In the genomic region with DNA sequence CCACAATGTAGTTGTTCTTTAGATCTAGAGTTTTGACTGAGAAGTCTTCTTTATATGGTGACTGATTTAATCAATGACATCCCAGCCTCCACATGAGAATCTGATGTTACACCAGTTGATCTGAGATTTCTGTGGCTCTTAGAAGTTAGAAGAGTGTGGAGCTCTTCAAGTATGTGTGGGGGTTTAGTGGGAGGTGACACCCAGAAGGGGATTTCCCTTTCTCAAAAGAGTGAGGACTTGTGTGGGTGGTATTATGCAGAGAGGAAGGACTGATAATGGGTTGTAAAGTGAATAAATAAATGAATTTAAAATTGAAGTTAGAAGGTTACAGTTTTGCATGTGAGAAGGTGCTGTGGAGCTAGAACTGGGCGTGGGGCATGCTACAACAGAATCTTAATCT, we compare ENCODE assay signal across 25 mouse cellular contexts.
DNase-seq lines count a peak whose midpoint lies in the region; ATAC-seq lines count a peak whose summit lies in the region.
"Had no signal": no experiment of that assay in that cellular context is flagged by ENCODE, and none has a peak within 500 bp of the region (broad histone marks: within the 10 kb centered on the region; RNA-seq: fewer than 3 reads in every experiment).

No protein-coding gene starts in this region.

- no peak overlapping the region for H3K4me3 ChIP-seq in hindbrain, embryonic 16.5 days (ENCODE audit: low read length)
- H3K4me3 ChIP-seq: embryonic facial prominence, embryonic 13.5 days; embryonic facial prominence, embryonic 15.5 days; erythroblast, embryonic 14.5 days; forebrain, embryonic 10.5 days; forebrain, embryonic 12.5 days had no signal

- 88% methylated on average over 1 of the region's 1 CpGs for WGBS in hindbrain, embryonic 16.5 days

- no peaks in the 10 kb centered on the region for H3K4me1 ChIP-seq in hindbrain, embryonic 16.5 days (ENCODE audit: control insufficient read depth, insufficient read depth, low read depth, low read length)
- H3K4me1 ChIP-seq: embryonic facial prominence, embryonic 13.5 days; embryonic facial prominence, embryonic 15.5 days; forebrain, embryonic 10.5 days; forebrain, embryonic 12.5 days had no signal

- no peak overlapping the region for H3K4me2 ChIP-seq in hindbrain, embryonic 16.5 days (ENCODE audit: low read length)
- H3K4me2 ChIP-seq: embryonic facial prominence, embryonic 13.5 days; embryonic facial prominence, embryonic 15.5 days; forebrain, embryonic 12.5 days had no signal

- peak; percentile 12 for DNase-seq in CD4-positive, CD25-positive, alpha-beta regulatory T cell, adult 2 months (ENCODE audit: low read depth, low spot score)
- DNase-seq in spleen, postnatal 36 days (ENCODE audit: low spot score in 2 of 2): no peak
- DNase-seq: adrenal gland, adult 2 months; adrenal gland, postnatal 10 days; adrenal gland, postnatal 25 days; cerebellum, adult 11 months; cerebellum, adult 18-20 months; cerebellum, adult 8-10 months; cerebellum, adult 9-11 months; cerebellum, postnatal 14 days; cerebellum, postnatal 36 days; embryo, embryonic 11 days had no signal

- H3K27ac ChIP-seq in hindbrain, embryonic 16.5 days (ENCODE audit: low read depth, low read length): no peak overlapping the region
- H3K27ac ChIP-seq: embryonic facial prominence, embryonic 13.5 days; embryonic facial prominence, embryonic 15.5 days; forebrain, embryonic 10.5 days; forebrain, embryonic 12.5 days had no signal

- H3K36me3 ChIP-seq in hindbrain, embryonic 16.5 days (ENCODE audit: control insufficient read depth, insufficient read depth, low read length): no peaks in the 10 kb centered on the region
- H3K36me3 ChIP-seq: embryonic facial prominence, embryonic 13.5 days; embryonic facial prominence, embryonic 15.5 days; forebrain, embryonic 10.5 days; forebrain, embryonic 12.5 days; G1E had no signal

- peak; percentile 49 for ATAC-seq in activated CD4-positive, CD25-positive, alpha-beta regulatory T cell, adult 4 months
- no peak for ATAC-seq in granulocyte monocyte progenitor cell, adult 5-6 weeks (replicated peaks; ENCODE audit: poor library complexity, severe bottlenecking)
- no peak for ATAC-seq in hindbrain, embryonic 16.5 days
- ATAC-seq: forebrain, embryonic 14.5 days; forebrain, embryonic 16.5 days; Patski had no signal

- no peaks in the 10 kb centered on the region for H3K9me3 ChIP-seq in hindbrain, embryonic 16.5 days (ENCODE audit: control insufficient read depth, low read length)
- H3K9me3 ChIP-seq: embryonic facial prominence, embryonic 13.5 days; embryonic facial prominence, embryonic 15.5 days; forebrain, embryonic 10.5 days; forebrain, embryonic 12.5 days; G1E had no signal

- H3K9ac ChIP-seq in hindbrain, embryonic 16.5 days (ENCODE audit: low read depth, low read length): no peak overlapping the region
- H3K9ac ChIP-seq: embryonic facial prominence, embryonic 13.5 days; embryonic facial prominence, embryonic 15.5 days; forebrain, embryonic 12.5 days had no signal

- no peaks in the 10 kb centered on the region for H3K27me3 ChIP-seq in hindbrain, embryonic 16.5 days (replicated peaks; ENCODE audit: control insufficient read depth, insufficient read depth, low read length)
- H3K27me3 ChIP-seq: CH12.LX; embryonic facial prominence, embryonic 13.5 days; embryonic facial prominence, embryonic 15.5 days; forebrain, embryonic 12.5 days; Patski had no signal
